Mouse (Mus musculus) CH12.LX (cell line): ENCODE measurements around the gene Trim47. TPM values are rescaled to one million over a fixed set of nuclear protein-coding genes. Genes with fewer than 3 reads are reported as not detected.

Experiments used
- DNase-seq: peaks from one replicate; pipeline ENCODE4 v3.0.0-alpha.2; 2013; ENCODE audit errors: extremely low read depth
- H3K27ac ChIP-seq: 2 replicates; pipeline ENCODE4 v1.5.1; 2012; ENCODE audit warnings: low read depth, mild to moderate bottlenecking, control low read depth, moderate library complexity; ENCODE audit not compliant: insufficient read depth
- H3K27me3 ChIP-seq: replicated peaks from 2 replicates; pipeline ENCODE3; 2012; ENCODE audit warnings: inconsistent platforms
- H3K36me3 ChIP-seq, 2 experiments: replicated peaks in 1 of 2; 2 replicates each; pipeline versions ENCODE3 to v1.6.1; 2012; ENCODE audit warnings: inconsistent platforms in 1 of 2, low read length in 1 of 2, mild to moderate bottlenecking in 1 of 2, mixed read lengths in 1 of 2, moderate library complexity in 1 of 2; ENCODE audit not compliant: control insufficient read depth in 1 of 2, insufficient read depth in 1 of 2
- H3K4me1 ChIP-seq, 2 experiments: 2 replicates each; pipeline ENCODE4 v1.6.1; 2012; ENCODE audit warnings: inconsistent platforms in 1 of 2, moderate library complexity in 1 of 2; ENCODE audit not compliant: insufficient read depth in 2 of 2, control insufficient read depth in 1 of 2
- H3K4me2 ChIP-seq: 2 replicates; pipeline ENCODE4 v1.6.1; 2012; ENCODE audit warnings: low read depth, mild to moderate bottlenecking, control low read depth; ENCODE audit not compliant: poor library complexity, insufficient read depth, severe bottlenecking
- H3K4me3 ChIP-seq, 3 experiments: fragments of 150-350 bp in 1 of 3; sonication (generic) in 1 of 3; replicated peaks in 1 of 3; 2 replicates each; pipeline versions ENCODE3 to v1.5.1; 2011 to 2012; ENCODE audit warnings: low read depth in 2 of 3, low read length in 2 of 3, mild to moderate bottlenecking in 2 of 3, moderate library complexity in 2 of 3, control low read depth in 1 of 3, improper control_type of control experiment in 1 of 3, inconsistent platforms in 1 of 3, mixed read lengths in 1 of 3; ENCODE audit not compliant: poor library complexity in 1 of 3
- H3K79me2 ChIP-seq: replicated peaks from 2 replicates; pipeline ENCODE4 v1.6.1; 2012; ENCODE audit warnings: mild to moderate bottlenecking, moderate library complexity; ENCODE audit not compliant: control insufficient read depth, poor library complexity, insufficient read depth, severe bottlenecking; ENCODE audit errors: extremely low read depth
- H3K9ac ChIP-seq: 2 replicates; pipeline ENCODE4 v1.6.1; 2012; ENCODE audit warnings: low read depth, mild to moderate bottlenecking, control low read depth, moderate library complexity; ENCODE audit not compliant: insufficient read depth
- H3K9me3 ChIP-seq: replicated peaks from 2 replicates; pipeline ENCODE3; 2012; ENCODE audit warnings: low read length, inconsistent platforms, mixed read lengths
- BHLHE40 ChIP-seq: IDR thresholded peaks from 2 replicates; pipeline ENCODE4 v1.6.1; 2011; ENCODE audit warnings: mild to moderate bottlenecking, low read depth, low read length, improper control_type of control experiment
- CHD1 ChIP-seq: IDR thresholded peaks from 2 replicates; pipeline ENCODE4 v1.6.1; 2012; ENCODE audit warnings: low read depth, low read length, improper control_type of control experiment, inconsistent platforms
- CTCF ChIP-seq, 2 experiments: IDR thresholded peaks in 1 of 2; conservative IDR thresholded peaks in 1 of 2; 2 replicates each; pipeline ENCODE4 v1.5.1; 2011 to 2012; ENCODE audit warnings: low read depth in 2 of 2, low read length in 2 of 2, improper control_type of control experiment in 1 of 2, inconsistent platforms in 1 of 2, mild to moderate bottlenecking in 1 of 2, moderate library complexity in 1 of 2
- E2F4 ChIP-seq: IDR thresholded peaks from 2 replicates; pipeline ENCODE4 v1.6.1; 2011; ENCODE audit warnings: low read depth, low read length, improper control_type of control experiment; ENCODE audit not compliant: insufficient replicate concordance
- ELF1 ChIP-seq: IDR thresholded peaks from 2 replicates; pipeline ENCODE4 v1.6.1; 2014; ENCODE audit warnings: low read depth, mild to moderate bottlenecking, inconsistent platforms, low read length, improper control_type of control experiment
- ETS1 ChIP-seq: conservative IDR thresholded peaks from 2 replicates; pipeline ENCODE4 v1.6.1; 2012; ENCODE audit warnings: low read depth, mild to moderate bottlenecking, inconsistent platforms, low read length, improper control_type of control experiment, moderate library complexity
- GABPA ChIP-seq: IDR thresholded peaks from 2 replicates; pipeline ENCODE4 v1.6.1; 2012; ENCODE audit warnings: low read depth, low read length, improper control_type of control experiment, inconsistent platforms; ENCODE audit not compliant: insufficient replicate concordance
- IRF4 ChIP-seq: IDR thresholded peaks from 2 replicates; pipeline ENCODE4 v1.6.1; 2014; ENCODE audit warnings: low read depth, mild to moderate bottlenecking, inconsistent platforms, low read length, improper control_type of control experiment
- JUN ChIP-seq: IDR thresholded peaks from 2 replicates; pipeline ENCODE4 v1.6.1; 2011; ENCODE audit warnings: low read depth, mild to moderate bottlenecking, low read length, improper control_type of control experiment, moderate library complexity; ENCODE audit not compliant: insufficient read depth
- JUND ChIP-seq: conservative IDR thresholded peaks from 2 replicates; pipeline ENCODE4 v1.6.1; 2011; ENCODE audit warnings: low read depth, low read length, improper control_type of control experiment
- KAT2A ChIP-seq: IDR thresholded peaks from 2 replicates; pipeline ENCODE4 v1.6.1; 2012; ENCODE audit warnings: low read length, improper control_type of control experiment, inconsistent platforms; ENCODE audit not compliant: insufficient replicate concordance
- MAFK ChIP-seq: IDR thresholded peaks from 2 replicates; pipeline ENCODE4 v1.6.1; 2011; ENCODE audit warnings: low read length, improper control_type of control experiment; ENCODE audit not compliant: insufficient replicate concordance
- MAX ChIP-seq: IDR thresholded peaks from 2 replicates; pipeline ENCODE4 v1.6.1; 2011; ENCODE audit warnings: low read length, improper control_type of control experiment
- MEF2A ChIP-seq: IDR thresholded peaks from 2 replicates; pipeline ENCODE4 v1.6.1; 2014; ENCODE audit warnings: low read depth, mild to moderate bottlenecking, inconsistent platforms, low read length, improper control_type of control experiment, borderline replicate concordance
- MYC ChIP-seq: IDR thresholded peaks from 2 replicates; pipeline ENCODE4 v1.6.1; 2011; ENCODE audit warnings: low read depth, mild to moderate bottlenecking, improper control_type of control experiment, low read length
- NELFE ChIP-seq: IDR thresholded peaks from 2 replicates; pipeline ENCODE4 v1.6.1; 2011; ENCODE audit warnings: low read depth, low read length, improper control_type of control experiment
- NRF1 ChIP-seq: IDR thresholded peaks from 2 replicates; pipeline ENCODE4 v1.6.1; 2014; ENCODE audit warnings: low read depth, mild to moderate bottlenecking, inconsistent platforms, low read length, improper control_type of control experiment, moderate library complexity
- PAX5 ChIP-seq: IDR thresholded peaks from 2 replicates; pipeline ENCODE4 v1.6.1; 2012; ENCODE audit warnings: low read length, inconsistent platforms, mixed read lengths
- POLR2A ChIP-seq: IDR thresholded peaks from 2 replicates; pipeline ENCODE4 v1.6.1; 2011; ENCODE audit warnings: low read depth, mild to moderate bottlenecking, improper control_type of control experiment, low read length
- POLR2AphosphoS2 ChIP-seq: IDR thresholded peaks from 2 replicates; pipeline ENCODE4 v1.6.1; 2011; ENCODE audit warnings: low read depth, low read length, improper control_type of control experiment
- SMC3 ChIP-seq: IDR thresholded peaks from 2 replicates; pipeline ENCODE4 v1.6.1; 2011; ENCODE audit warnings: low read depth, low read length, improper control_type of control experiment
- TCF12 ChIP-seq: IDR thresholded peaks from 2 replicates; pipeline ENCODE4 v1.6.1; 2014; ENCODE audit warnings: low read depth, mild to moderate bottlenecking, inconsistent platforms, low read length, improper control_type of control experiment
- USF1 ChIP-seq: IDR thresholded peaks from 2 replicates; pipeline ENCODE4 v1.6.1; 2014; ENCODE audit warnings: low read depth, mild to moderate bottlenecking, inconsistent platforms, low read length, improper control_type of control experiment
- USF2 ChIP-seq: conservative IDR thresholded peaks from 2 replicates; pipeline ENCODE4 v1.6.1; 2011; ENCODE audit warnings: low read depth, low read length, improper control_type of control experiment
- ZC3H11A ChIP-seq: IDR thresholded peaks from 2 replicates; pipeline ENCODE4 v1.6.1; 2012; ENCODE audit warnings: low read depth, mild to moderate bottlenecking, inconsistent platforms, low read length, improper control_type of control experiment
- ZMIZ1 ChIP-seq: IDR thresholded peaks from 2 replicates; pipeline ENCODE4 v1.6.1; 2012; ENCODE audit warnings: low read depth, mild to moderate bottlenecking, inconsistent platforms, low read length, improper control_type of control experiment
- ZNF384 ChIP-seq: IDR thresholded peaks from 2 replicates; pipeline ENCODE4 v1.6.1; 2012; ENCODE audit warnings: low read depth, low read length, improper control_type of control experiment, inconsistent platforms
- dilution Hi-C: fragments of 300-500 bp; cut with MboI; formaldehyde crosslinking; loops from 2 replicates; pipeline ENCODE4 v1.14.3; 2020; ENCODE audit warnings: low sequenced_read_pairs; ENCODE audit not compliant: extremely low pct_unique_long_range_greater_than_20kb, extremely low pct_ligation_motif_present
- in situ Hi-C: fragments of 300-500 bp; cut with MboI; formaldehyde crosslinking; loops from 3 replicates; pipeline ENCODE4 v1.14.3; 2019; ENCODE audit warnings: low sequenced_read_pairs, low pct_ligation_motif_present, low pct_unique_long_range_greater_than_20kb, mixed read lengths
- polyA plus RNA-seq: library from polyadenylated mRNA; unstranded; fragments of >175 nt; gene quantifications from 2 replicates; pipeline ENCODE4 v1.2.1, GENCODE M21; 2012; ENCODE audit warnings: low read depth; ENCODE audit not compliant: insufficient read length
- total RNA-seq, 2 experiments: library from RNA; depleted of rRNA; stranded (reverse); fragments of 300-350 nt in 1 of 2; fragments of >200 nt in 1 of 2; gene quantifications; 2 replicates each; pipeline ENCODE4 v1.2.3; 2012 to 2014

Trim47 gene
- total and polyA plus RNA-seq, 3 experiments = 0.21 to 0.38 TPM; not detected in 1

DNA sequence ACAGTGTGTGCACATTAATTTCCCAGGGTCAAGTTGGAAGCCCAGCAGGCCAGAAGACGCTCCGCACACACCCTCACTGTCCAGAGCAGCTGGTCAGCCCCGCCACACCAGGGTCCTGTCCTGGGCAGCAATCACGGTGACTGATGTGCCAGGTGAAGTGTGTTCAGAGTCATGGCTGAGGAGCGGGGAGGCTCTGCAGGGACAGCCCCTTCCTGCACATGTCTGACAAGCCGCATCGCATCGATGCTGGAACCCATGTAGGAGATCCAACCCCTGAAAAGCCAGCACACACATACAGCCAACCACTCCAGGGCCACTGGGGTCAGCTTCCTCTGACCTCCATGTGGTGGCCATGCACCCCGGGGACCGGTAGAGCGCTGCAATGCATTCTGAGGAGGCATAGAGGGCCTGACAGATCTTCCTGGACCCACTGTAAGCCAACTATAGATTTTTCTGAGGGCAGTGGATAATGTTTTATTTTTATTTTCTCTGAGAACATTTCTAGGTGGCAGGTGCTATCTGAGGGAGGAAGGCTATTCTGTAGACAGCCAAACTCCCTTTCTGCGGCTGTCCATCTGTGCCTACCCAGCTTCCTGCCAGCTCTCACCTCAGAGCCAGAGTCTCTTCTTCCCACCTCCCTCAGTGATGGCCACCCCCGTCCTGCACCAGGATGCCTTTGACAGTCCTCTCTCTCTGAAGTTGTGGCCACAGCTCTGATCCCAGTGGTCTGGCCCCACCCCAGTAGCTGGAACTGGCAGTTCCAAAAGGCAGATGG, 65.2 kb downstream of the Trim47 start:
- H3K27me3 ChIP-seq = no peaks in the 10 kb centered on the region
- H3K9me3 ChIP-seq = no peaks in the 10 kb centered on the region
- peaks cover 0 to 26% of the 10 kb centered on the region in 2 experiments; a peak in 2 of 4 replicates for H3K4me1 ChIP-seq
- TF ChIP-seq MAFK (no peak), CHD1 (no peak), MYC (no peak), NELFE (no peak), ELF1 (no peak), SMC3 (no peak), MEF2A (no peak), ZC3H11A (no peak), ZMIZ1 (no peak), ETS1 (no peak), GABPA (no peak), ZNF384 (no peak), KAT2A (no peak), POLR2A (no peak), POLR2AphosphoS2 (no peak)
- TF ChIP-seq, all 38 proteins: peak for 0
- Histone ChIP-seq H3K27ac (no peak overlapping the region), H3K79me2 (no peaks in the 10 kb centered on the region), H3K4me2 (no peak overlapping the region), H3K4me3 (no peak overlapping the region), H3K9ac (no peak overlapping the region), H3K36me3 (peaks cover 62 to 97% of the 10 kb centered on the region in 2 experiments)
- peak; percentile 19 for DNase-seq
- dilution Hi-C loops = no loop called here
- in situ Hi-C loops = no loop called here

DNA sequence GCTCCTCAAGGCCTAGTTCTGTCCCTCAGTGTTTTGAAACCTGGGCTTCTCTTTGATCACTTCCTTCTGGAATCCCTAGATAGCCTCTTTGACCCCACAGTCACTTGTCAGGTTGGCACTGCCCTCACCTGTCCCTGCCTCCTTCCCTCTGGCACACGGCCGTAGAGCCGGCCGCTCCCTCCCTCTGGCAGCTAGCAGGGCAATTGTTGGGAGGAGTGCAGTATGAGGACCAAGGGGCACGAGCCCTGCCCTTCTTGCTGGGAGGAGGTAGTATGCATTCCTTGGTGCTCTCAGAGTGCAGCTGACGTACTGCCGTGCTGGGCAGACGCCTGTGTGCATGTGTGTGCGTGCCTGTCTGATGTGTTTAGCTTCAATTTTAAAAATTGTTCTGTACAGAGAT, 66.4 kb downstream of the Trim47 start:
- Histone ChIP-seq H3K9me3 (no peaks in the 10 kb centered on the region), H3K4me3 (no peak overlapping the region), H3K4me2 (no peak overlapping the region), H3K79me2 (no peaks in the 10 kb centered on the region), H3K4me1 (peaks cover 0 to 27% of the 10 kb centered on the region in 2 experiments; a peak in 2 of 4 replicates), H3K9ac (no peak overlapping the region), H3K36me3 (peaks cover 73 to 99% of the 10 kb centered on the region in 2 experiments), H3K27me3 (no peaks in the 10 kb centered on the region), H3K27ac (no peak overlapping the region)
- TF ChIP-seq MAFK (no peak), CTCF (conservative IDR thresholded peaks at IDR 0.05 in 1 of 2, IDR thresholded peaks at IDR 0.05 in 1 of 2; ENCODE audit: low read depth in 2 of 2, low read length in 2 of 2) (no peak), MAX (no peak), GABPA (no peak), USF1 (no peak), JUN (no peak), POLR2A (no peak), JUND (no peak), E2F4 (no peak), KAT2A (no peak), IRF4 (no peak), BHLHE40 (no peak), NRF1 (no peak), USF2 (no peak), ELF1 (no peak), ZNF384 (no peak), PAX5 (no peak), TCF12 (no peak), ZMIZ1 (no peak)
- no peak for DNase-seq
- in situ Hi-C loops (no loop called here), dilution Hi-C loops (no loop called here)
